Mouse (Mus musculus) forelimb bud, embryonic 11.5 days (tissue): Measurements from ENCODE around the gene Afmid.

ENCODE experiments used
- DNase-seq: peaks from one replicate; pipeline ENCODE4 v3.0.0-alpha.2; 2012; ENCODE audit warnings: low read depth, low spot score

Gene Afmid

DNA sequence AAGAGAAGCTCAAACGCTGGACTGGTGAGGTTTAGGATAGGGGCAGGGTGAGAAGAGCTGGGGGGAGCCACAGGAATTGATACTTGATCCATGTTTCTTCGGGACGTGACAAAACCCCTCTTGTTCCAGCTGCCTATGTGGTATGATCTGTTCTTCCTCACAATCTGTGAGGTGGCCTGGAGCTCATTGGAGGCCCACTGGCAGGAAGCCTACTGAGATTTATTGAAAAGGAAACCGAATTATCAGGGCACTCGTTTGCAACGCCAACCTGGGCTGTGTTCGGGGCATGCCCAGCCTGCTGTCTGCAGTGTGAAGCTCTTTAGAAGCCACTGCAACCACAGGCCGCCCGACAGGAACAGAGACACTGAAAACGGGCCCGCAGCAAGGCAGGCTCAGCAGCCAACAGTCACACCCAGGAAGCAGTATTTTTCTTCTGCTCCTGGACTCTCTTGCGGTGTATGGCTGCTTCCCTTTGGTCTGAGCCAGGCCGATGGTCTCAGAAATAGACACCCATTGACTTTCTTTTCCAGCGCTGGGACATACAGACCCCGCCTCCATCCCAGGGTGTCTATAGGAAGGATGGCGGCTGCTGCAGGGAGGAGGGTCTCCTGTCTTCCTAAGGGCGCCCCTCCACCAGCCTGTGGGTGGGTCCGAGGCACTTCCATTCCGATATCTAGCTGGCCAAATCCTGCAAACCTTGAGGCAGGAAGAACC is 22.7 kb downstream of the Afmid start:
- no peak for DNase-seq

DNA sequence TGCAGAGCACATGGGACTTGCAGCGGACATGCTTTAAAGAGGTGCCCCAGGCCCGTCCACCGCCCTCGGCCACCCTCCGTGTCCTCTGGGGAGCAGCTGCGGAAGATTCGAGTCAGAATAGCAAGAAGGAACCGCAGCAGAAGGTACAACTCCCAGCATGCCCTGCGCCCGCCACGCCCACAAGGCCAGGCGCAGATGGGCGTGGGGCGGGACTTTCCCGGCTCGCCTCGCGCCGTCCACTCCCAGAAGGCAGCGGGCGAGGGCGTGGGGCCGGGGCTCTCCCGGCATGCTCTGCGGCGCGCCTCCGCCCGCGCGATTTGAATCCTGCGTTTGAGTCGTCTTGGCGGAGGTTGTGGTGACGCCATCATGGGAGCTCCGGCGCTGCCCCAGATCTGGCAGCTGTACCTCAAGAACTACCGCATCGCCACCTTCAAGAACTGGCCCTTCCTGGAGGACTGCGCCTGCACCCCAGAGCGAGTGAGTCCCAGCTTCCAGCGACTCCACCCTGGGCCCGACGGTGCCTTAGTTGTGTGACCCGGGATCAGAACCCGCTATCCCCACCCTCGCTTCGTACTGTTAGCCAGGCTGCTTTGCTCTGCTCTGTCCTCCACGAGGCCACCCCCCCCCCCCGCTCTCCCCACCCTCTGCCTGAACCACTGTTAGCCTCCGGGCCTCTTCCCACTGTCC is 23.4 kb downstream of the Afmid start, which contains the start of gene Birc5:
Gene Birc5 (plus strand): TSS at position 267 of the 687 bp plus-strand sequence.
- peak; percentile 95 for DNase-seq

DNA sequence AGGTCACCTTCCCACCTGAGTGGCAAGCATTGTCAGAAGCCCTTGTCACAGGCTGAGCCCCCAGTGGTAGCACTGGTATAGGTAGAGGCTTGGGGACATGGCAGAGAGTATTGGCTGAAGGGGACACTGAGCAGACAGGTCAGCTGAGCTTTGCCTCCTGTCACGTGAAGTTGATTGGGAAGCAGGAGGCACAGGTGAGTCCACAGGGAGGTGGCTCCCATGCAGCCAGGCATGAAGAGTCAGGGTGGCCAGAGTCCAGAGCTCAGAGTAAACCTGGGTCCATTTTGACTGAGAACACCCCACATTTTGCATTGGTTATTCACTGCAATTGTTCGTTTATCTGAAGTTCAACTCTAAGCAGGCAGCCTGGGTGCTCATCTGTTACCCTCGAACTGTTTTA is 27.2 kb downstream of the Afmid start:
- DNase-seq, result no peak

DNA sequence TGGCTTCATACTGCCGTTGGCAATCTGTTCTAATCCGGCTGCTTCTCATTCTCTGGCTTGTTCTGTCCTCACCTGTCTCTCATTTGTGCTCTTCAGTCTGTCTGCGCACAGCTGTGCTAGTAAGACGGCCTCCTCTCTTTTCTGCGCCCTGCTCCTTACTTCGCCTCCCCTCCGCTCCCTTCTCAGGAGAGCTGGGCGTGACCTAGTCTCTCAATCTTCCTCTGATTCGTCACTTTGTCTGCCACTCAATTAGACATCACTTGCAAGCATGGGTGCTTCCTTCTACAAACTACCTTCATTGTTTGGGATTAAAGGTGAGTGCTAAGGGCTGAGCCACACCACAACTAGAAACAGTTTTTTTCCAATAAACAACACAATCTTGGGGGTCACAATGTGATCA is 28.5 kb downstream of the Afmid start:
- no peak for DNase-seq

DNA sequence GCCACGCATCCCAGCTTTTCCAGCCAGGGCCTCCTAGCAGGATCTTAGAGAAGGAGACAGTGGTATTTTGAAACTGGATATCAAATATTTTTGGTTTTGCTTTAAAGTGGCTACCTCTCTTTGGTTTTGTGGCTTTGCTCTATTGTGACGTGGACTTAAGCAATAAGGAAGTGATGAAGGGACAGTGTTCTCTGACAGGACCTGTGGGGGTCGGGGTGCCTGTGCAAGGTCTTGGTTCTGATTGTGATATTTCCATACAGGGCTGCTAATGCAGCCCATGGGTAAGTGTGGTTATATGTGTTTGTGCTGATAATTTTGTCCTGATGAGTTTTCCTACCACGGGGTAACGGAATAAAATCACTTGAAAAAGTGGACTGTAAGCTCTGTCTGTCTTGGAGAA is 29.6 kb downstream of the Afmid start:
- DNase-seq, result no peak

DNA sequence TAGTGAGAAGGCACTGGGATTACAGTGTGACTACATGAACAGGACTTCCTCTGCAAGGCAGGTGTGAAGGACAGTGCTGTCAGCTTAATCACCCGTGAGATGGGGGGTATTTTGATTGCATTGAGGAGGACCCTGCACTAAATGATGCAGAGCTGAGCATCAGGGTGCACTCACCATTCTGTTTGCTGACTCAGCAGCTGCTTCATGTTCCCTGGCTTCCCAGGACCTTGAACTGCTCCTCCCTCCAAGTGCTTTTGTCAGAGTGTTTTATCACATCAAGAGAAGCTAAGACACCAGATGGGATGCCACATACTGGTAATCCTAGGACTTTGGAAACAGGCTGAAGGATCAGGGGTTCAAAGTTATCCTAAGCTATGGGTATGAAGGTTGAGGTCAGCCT is 30.3 kb downstream of the Afmid start:
- no peak for DNase-seq

DNA sequence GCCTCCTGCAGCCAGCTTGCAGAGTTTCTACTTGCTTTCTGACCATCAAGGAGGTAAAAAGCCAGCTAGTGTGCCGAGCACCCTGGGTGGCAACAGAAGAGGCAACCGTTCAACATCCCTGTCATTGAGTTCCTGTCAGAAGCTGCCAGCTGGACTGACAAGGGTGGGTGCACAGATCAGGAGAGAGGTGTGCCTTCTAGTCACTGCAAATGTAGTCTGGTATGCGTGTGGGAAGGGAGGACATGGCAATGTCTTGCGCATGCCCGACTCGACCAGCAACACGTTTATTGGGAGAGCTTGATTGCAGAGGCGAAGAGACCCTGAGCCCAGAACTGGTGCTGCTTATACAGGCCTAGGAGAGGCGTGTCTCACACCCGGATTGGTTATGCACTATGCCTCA is 31.7 kb downstream of the Afmid start:
- no peak for DNase-seq

DNA sequence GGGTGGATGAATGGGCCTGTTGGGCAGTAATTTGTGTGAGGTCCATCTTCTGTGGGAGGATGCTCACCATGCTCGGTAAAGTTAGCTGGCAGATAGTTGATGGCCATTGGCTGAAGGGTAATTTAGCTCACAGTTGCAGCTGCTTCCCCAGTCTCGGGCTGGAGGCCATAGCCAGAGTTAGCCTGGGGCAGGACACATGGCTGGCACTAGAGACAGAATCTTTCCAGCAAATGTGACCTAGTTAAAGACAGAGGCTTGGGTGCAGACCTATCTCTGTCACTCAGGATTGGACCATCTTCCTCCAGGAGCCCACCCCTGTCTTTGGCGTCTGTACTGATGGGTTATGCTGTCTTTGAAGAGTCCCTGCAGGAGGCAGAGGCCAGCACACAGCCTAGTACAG is 32.7 kb downstream of the Afmid start:
- DNase-seq, result no peak

DNA sequence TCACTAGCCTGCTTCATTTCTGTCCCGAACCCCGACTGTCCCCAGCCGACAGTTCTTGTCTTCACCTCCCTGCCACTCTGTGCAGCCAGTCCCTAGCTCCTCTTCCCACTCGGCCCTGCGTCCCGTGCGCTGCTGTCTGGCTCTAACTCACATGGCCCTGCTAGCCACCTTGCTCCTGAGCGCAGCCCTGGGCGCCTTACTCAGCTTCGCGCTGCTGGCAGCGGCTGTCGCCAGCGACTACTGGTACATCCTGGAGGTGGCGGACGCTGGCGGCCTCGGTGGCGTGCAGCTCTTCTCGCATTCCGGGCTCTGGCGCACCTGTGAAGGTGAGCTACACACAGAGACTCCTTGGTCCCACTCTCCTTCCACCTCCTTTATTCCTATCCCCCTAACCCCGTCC is 34.9 kb downstream of the Afmid start, which contains the start of gene Tmem235:
Gene Tmem235 (plus strand): TSS at position 152 of the 400 bp plus-strand sequence.
- no peak for DNase-seq

DNA sequence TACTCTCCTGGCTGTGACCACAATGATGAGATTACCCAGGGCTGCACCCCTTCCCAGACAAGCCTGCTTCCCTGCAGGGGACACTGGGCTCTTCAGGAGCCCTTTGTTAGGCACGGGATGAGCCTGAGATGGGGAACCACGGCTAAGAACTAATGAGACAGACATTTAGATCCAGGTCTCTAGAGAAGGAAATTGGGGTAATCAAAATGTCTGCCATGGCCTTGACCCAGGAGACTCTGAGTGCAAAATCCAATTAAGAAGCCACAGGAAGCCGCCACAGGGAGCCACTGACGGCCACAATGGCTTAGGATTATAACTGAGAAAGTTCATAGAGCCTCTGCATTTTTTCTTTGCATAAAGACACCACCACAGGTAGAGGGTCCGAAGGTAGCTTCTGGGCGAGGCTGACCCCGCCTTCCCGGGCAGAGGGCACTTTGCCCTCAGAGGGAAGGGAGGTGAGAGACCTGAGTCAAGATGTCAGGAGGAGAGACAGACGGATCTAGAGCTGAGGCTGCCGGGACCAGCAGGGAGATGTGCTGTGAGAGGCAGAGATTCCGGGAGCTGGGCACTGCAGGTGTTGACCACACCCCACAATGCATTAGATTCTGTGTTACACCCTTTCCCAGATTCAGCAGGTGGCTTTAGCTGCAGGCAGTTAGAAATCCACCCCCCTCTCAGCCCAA is 37.6 kb downstream of the Afmid start:
- DNase-seq, result no peak

DNA sequence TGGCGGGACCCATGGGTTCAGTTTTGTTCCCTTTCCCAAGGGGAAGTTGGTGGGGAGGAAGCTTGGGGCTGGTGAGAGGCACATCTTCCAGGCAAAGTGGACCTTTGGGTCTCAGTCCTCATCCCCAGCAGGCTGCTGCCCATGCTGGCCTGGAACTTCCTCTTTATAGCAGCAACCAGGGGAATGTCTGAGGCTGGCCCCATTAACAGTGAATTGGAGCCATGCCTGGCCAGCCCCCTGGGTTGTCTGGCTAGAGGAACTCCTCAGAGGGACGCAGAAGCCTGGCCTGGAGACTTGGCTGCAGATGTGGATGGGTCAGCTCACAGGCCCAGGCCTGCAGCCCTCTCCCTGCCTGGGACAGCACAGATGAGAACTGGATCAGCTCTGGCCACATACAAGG is 39.1 kb downstream of the Afmid start:
- no peak for DNase-seq

DNA sequence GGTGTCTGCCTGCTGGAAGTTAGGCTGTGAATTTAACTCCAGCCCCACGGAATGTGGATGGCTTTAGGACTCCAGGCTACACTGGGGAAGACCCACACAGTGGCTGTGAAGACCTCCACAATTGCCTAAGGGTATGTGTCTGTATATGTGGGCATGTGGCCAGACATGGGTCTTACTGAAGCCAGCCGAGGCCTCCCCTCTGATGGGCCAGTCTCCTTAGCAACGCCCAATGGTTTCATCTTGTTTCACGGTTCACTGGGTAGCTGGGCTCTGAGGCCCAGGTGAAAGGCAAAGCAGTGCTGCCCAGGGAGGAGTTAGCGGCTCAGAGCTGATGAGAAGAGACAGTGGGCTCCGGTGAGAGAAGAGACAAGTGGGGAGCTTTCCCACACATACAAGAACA is 40.3 kb downstream of the Afmid start:
- DNase-seq, result no peak

DNA sequence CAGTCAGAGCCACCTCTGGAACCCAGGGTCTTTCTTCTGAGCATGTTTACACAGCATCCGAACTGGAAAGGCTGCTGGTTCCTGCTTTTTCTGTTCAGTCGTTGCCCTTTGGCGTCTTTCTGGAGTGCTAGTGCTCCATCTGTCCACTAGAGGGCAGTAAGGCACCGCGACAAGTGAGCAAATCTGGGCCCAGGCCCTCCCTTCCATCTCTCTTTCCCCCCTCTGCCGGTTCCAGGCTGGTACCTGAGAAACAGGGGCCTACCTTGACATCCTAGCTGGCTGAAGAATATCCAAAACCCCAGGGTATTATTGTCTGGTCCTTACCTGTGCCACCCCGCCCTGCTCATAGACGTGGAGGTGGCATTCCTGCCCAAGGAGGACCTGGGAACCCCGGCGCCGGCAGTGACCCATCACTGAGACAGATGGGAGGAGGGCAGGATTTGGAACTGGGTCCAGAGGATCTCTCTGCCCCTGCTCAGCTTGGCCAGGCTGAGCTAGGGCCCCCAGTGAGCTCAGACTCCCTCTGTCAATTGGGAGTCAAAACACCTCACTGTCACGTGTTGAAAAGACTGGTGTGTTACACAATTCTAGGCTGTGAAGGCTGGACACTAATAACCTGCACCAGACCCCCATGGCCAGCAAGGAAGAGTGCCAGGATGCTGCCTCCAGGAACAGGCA is 45.1 kb downstream of the Afmid start:
- peak; percentile 85 for DNase-seq

DNA sequence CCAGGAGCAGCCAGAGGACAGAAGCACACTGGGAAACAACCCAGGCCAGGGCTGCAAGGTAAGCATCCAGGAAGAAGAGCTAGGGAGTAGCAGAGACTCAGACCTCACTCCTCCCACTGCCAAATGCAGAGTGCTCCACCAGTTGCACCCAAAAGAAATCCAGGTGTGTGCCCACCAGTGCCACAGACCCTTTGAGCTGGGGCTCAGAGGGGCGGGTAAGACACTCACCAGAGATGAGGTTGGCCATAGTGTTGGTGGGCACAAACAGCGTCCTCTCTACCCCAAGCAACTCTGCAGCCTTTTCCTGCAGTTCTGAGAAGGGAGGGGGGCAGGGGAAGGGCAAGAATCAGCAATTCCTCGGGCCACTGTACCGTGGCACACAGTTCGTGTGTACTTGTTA is 45.7 kb downstream of the Afmid start:
- DNase-seq, result no peak

DNA sequence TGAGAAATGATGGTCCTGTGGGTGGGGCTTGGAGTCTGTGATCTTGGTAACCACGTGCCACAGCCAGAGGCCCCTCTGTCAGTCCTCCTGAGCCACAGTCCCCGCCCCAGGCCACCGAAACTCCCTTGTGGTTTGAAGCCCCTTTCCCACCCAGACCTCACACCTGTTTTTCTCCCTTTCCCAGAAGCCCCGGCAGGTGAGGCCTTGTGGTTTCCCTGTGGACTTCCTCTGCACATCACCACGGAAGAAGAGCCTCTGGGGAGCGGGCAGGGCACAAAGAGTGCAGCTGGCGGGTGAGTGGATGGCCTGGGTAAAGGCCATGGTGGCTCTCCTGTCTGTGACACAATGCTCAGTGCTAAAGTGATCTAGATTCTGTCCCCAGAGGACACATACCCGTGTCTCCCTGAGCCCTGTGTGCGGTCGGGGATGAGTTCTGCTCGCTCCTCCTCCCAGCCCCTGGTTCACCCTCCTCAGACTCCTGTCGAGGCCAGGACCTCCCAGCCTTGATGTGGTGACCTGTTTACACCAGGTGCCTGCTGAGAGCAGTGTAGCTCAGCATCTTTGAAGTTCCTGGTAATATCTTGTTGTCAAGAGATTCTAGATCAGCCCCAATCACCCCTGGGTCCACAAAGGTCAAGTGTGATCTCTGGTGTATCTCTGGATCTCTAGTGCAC is 46.3 kb downstream of the Afmid start:
- no peak for DNase-seq

DNA sequence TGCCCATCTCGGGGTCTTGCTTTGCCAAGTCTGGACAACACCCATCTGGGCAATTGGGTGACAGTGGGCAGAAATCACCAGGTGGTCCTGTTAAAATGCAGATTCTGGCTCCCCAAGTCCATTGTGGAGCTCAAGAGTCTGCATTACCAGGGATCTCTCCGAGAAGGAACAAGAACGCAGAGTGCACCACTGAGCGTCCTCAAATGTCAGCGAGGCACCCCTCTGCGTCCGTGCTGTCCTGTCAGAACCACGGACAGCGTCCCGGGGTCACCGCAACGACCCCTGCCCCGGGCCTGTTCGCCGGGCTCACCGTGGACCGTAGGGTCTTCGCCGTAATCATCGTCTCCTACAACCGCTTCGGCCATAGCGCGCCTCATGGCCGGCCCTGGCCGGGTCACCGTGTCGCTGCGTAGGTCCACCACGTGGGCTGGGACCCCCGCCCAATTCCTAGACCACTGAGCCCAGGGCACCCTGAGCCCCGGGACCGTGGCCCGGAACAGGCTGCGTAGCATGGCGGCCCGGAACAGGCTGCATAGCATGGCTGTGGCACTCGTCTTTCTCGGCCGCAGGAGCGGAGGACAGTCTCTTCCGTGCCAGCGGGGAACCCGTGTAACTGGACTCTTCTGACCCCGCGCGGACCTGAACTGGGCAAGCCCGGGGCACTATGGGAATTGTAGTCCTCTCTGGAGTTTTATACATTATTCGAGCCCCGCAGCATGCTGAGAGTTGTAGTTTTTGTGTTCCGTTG is 47.3 kb downstream of the Afmid start, which contains the start of gene Tha1:
Gene Tha1 (minus strand): TSS at position 621 of the 748 bp plus-strand sequence.
- peak; percentile 77 for DNase-seq

DNA sequence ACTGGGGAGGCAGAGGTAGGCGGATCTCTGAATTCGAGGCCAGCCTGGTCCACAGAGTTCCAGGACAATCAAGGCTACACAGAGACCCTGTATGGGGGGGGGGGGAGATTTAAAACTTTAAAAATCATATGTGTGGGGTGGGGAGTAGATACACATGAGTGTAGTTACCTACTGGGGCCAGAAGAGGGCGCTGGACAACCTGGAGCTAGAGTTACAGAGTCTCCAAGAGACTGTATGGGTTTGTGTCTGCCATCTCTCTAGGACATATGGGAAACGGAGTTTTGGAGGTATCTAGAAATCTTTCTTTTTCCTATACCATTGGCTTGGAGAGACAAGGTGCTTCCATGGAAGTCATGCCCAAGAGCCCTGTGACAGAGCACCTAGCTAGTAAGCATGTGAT is 48.7 kb downstream of the Afmid start:
- no peak for DNase-seq

DNA sequence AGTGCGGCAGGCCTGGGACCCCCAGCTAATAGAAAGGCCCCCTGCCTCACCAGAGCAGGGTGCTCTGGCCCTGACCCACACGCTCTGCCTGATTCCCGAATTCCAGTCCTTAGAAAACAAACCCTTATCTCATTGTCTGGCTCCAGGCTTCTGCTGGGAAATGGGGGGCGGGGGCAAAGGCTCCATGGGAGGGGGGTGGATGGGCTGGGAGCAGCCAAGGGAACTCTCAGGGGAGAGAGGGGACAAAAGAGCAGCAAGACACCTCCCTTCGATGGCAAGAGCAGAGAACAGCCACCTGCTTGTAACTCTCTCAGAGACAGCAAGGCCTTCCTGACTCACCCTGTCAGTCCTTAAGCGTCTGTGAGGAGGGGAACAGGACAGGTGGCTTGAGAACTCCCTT is 50.0 kb downstream of the Afmid start:
- no peak for DNase-seq

DNA sequence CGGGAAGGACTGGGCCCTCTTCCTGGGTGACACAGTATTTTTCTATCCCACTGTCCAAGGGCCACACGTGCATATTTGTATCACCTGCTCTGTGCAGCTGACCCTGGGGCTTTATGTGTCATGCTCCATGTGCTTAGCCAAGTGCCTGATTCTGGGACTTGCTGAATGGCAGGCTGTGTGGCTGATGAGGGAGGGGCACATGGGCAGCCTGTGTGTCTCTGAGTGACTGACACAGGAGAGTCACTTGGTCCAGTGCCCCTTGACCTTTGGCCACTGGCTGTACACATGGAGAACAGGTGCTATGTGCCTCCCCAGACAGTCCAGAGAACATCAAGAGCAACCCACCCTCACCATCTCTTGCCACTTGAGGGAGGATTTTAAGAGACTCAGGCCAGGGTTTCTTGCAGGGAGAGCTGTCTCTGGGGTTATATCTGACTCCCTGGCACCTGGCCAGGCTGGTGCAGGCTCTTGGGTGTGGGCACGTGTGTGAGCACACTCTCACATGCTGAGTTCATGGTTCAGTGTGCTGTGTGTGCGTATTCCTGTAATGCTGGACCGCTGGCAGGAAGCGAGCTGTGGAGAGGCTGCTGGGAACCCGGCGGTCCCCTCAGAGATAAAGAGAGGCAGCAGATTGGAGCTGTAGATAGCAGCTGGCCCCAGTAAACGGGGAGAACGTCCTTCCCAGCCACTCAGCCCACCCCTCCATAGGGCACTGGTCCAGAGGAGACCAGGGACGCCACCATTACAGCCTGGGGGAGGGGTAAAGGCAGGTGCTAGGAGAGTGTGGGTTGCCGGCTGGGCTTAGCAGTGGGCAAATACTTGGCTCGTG is 52.4 kb downstream of the Afmid start:
- DNase-seq, result no peak

DNA sequence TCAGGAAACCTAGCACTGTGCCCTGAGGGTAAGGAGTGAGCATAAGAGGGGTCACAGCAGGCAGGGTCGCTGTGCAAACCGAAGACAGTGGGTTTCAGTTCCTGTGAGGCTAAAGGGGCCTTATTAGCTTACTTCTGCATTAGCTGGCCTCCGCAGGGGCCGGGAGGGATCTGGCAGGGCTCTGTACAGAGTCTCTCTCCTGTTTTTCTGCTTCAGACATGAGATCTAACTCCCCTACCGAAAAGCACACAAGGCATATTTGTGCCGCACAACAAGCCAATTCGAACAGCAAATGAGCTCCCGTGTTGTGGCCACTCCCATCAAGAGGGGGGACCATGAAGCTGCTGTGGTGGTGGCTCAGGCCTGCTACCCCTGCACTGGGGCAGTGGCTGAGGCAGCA is 53.2 kb downstream of the Afmid start:
- DNase-seq, result no peak
